Mouse (Mus musculus) gonadal fat pad, adult 2 months (tissue): ENCODE results near the gene Ciart. TPM values are rescaled to one million over a fixed set of nuclear protein-coding genes. Genes with fewer than 3 reads are reported as not detected.
"Not testable (repeated sequence)": the region's sequence is repeated elsewhere in the genome, so short reads cannot be mapped to it uniquely, and the experiment has no call there.

ENCODE experiments used
- DNase-seq: peaks from one replicate; pipeline ENCODE4 v3.0.0-alpha.2; 2012; ENCODE audit warnings: low read depth
- polyA plus RNA-seq: library from polyadenylated mRNA; depleted of rRNA; stranded (reverse); fragments of >200 nt; gene quantifications from 2 replicates; pipeline ENCODE4 v1.2.3, GENCODE M21; 2012

Ciart gene
- polyA plus RNA-seq, 1 experiment: 9.0 TPM

GRCm38 (mm10) chr3:95901616-95902372 lies 19.7 kb upstream of the Ciart start:
- no peak for DNase-seq

- DNase-seq: no peak
Observed at GRCm38 (mm10) chr3:95899800-95900524, 17.9 kb upstream of the Ciart start.

GRCm38 (mm10) chr3:95895501-95895900 lies 13.4 kb upstream of the Ciart start:
- DNase-seq: not testable (repeated sequence)

DNA sequence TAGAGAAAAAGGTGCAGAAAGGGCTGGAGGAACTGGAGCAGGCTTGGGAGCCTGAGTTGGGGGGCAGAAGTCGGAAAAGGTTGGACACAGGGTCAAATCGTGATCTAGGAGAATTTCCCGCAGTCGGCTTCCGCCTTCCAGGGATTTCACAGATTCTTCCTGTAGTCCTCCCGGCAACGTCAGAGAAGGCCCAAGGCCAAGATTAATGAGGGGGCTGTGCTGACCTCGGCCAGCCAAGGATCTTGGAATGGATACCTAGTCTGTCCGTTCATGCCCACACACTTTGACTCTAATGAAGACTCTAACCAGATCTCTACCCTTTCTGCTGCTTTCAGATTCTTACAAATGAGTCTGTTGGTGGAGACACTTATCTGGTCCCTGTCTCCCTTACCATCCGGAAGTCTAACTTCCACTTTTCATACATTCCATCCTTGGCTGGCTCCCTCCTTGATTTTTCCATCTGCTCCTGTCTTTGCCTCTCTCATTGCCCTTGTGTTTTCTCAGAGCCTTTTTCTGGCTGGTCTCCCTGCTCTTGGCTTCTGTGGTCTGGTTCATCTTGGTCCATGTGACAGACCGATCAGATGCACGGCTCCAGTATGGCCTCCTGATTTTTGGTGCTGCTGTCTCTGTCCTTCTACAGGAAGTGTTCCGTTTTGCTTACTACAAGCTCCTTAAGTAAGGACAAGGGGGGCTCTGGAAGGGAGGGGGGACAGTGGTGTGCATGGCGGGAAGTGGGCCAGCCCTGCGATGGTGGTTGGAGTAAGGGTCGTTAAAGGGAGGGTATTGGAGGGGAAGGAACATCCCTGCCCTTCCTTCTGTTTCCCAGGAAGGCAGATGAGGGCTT lies 12.5 kb upstream of the Ciart start:
- DNase-seq: no peak

DNA sequence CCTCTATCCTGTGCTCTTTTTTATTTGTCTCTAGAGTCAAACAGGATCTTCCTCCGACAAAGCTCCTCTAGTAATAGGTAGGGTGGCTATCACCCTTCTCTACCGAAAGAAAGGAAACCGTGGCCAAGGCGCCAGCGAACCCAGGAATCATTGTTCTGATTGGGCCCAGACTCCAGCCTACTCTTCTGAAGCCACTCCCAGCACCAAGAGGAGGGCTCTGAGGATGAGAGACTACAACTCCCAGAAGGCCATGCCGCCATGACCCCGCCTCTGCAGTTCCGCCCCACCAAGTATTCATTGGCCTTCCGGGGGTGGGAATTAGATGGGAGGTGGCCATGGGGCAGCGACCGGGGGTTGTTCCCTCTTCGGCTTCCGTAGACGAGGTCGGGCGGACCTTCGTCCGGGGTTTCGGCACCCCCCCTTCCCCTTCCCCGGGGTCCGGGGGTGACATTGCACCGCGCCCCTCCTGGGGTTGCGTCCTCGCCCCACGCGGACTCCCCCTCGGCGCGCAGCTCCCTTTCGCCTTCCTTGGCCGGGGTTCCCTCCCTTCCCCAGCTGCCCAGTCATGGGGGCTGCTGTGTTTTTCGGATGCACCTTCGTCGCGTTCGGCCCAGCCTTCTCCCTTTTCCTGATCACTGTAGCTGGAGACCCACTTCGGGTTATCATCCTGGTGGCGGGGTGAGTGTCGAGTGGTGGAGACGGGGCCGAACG lies 11.7 kb upstream of the Ciart start, which contains the start of gene Aph1a:
Gene Aph1a, plus strand, starts transcription at position 364 of the 711 bp plus-strand sequence.
- peak; percentile 71 for DNase-seq

DNA sequence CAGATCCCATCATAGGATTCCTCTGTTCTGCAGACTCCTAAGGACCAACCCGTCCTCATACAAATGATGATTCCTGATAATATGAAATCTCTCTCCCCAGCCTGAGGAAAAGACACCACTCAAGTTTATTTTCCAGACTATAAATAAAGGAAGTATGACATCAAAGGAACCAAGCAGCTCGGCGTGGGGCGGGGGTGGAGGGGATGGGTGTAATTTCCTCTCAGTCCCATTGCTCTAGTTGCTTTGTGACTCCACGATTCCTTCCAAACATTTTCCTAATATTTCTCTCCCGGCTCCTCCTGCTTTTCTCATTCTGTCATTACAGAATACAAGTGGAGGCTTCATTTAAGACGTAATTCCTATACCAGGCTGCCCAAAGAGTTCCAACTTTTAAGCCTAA lies 11.1 kb upstream of the Ciart start:
- DNase-seq: no peak

- no peak for DNase-seq
Observed at GRCm38 (mm10) chr3:95892066-95893052, 10.3 kb upstream of the Ciart start.

DNA sequence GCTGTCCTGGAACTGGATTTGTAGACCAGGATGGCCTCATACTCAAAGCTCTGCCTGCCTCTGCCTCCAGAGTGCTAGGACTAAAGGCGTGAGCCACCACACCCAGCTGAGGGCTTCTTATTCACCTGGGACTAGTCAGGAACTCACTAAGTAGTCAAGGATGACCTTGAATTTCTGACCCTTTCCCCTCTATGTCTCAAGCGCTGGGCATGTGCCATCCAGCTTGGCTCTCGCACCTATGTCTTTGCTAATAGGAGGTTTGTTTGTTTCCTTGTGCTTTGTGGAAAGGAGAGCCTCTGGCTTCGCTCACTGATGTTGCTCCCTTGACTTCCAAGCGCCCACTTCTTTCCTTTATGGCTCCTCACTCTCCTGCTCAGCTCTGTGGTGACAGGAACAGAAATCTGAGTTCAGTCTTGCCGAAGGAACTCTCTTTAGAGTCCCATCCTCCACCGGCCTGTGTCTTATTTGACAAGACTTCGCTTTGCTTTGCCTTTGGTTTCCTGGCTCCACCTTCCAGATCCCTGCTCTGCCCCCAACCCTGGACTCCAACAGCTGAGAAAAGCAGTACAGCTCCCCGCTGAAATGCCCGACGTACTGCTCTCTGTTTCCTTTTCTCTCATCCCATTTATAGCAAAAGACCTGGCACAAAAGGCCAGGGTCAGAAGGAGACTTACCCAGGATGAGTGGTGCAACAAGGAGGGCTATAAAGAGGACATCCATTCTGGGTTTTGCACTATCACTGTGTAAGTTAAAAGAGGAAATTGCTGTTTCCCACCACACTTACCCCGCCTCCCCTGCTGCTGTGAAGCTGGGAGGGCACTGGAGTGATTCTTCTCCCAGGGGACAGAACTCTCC lies 9.4 kb upstream of the Ciart start, which contains the start of gene BC028528:
Gene BC028528, minus strand, starts transcription at position 795 of the 855 bp plus-strand sequence.
- DNase-seq: no peak

GRCm38 (mm10) chr3:95889664-95890063 lies 7.6 kb upstream of the Ciart start:
- DNase-seq: no peak

- DNase-seq: no peak
Observed at GRCm38 (mm10) chr3:95887596-95887995, 5.5 kb upstream of the Ciart start.

- DNase-seq: no peak
Observed at GRCm38 (mm10) chr3:95884400-95884799, 2.3 kb upstream of the Ciart start.

GRCm38 (mm10) chr3:95882816-95883425 lies 870 bp upstream of the Ciart start:
- DNase-seq: no peak

DNA sequence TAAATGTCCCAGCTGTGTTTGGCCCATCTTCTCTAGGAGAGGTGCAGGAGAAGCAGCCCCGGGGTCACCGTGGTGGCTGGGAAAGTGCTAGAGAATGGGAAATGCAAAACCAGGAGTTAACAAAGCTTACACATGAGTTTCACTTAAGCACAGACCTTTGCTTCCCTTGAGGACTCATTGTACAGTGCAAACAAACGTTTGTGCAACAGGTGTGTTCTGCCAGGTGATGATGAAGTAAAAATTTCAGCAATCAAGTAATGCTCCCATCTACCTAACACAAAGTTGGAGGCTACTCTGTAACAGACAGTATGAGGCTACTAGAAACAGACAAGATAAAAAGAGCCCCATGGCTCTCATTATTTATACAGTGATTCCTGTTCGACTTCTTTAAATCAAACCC lies 3.0 kb downstream of the Ciart start:
- peak; percentile 75 for DNase-seq

GRCm38 (mm10) chr3:95872048-95872447 lies 10.0 kb downstream of the Ciart start:
- no peak for DNase-seq

GRCm38 (mm10) chr3:95871392-95871867 lies 10.6 kb downstream of the Ciart start, which contains the start of gene Mrps21:
Gene Mrps21, minus strand, starts transcription at chr3:95871519.
- DNase-seq: no peak

GRCm38 (mm10) chr3:95870976-95871375 lies 11.1 kb downstream of the Ciart start:
- DNase-seq: no peak

GRCm38 (mm10) chr3:95867408-95867807 lies 14.6 kb downstream of the Ciart start:
- no peak for DNase-seq

DNA sequence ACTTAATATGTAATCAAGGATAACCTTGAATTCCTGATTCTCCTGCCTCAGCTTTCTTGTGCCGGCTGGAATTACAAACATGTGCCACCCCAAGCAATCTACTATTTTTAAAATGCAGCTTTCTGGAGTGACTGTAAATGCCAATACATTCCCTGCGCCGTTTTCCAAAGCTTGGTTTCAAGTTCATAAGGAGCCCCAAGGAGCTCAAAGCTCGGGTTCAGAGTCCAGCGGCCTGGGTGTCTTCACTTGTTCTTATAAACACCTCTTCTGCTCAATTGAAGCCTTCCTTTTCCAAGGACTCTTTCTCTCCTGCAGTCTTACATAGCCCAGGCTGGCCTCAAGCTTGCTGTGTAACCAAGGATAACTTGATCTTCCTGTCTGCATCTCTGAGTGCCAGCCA lies 16.0 kb downstream of the Ciart start:
- no peak for DNase-seq

- DNase-seq: no peak
Observed at GRCm38 (mm10) chr3:95865571-95865970, 16.5 kb downstream of the Ciart start.
